Mouse (Mus musculus): ENCODE data around the gene Tshz3.

Tshz3 gene

DNA sequence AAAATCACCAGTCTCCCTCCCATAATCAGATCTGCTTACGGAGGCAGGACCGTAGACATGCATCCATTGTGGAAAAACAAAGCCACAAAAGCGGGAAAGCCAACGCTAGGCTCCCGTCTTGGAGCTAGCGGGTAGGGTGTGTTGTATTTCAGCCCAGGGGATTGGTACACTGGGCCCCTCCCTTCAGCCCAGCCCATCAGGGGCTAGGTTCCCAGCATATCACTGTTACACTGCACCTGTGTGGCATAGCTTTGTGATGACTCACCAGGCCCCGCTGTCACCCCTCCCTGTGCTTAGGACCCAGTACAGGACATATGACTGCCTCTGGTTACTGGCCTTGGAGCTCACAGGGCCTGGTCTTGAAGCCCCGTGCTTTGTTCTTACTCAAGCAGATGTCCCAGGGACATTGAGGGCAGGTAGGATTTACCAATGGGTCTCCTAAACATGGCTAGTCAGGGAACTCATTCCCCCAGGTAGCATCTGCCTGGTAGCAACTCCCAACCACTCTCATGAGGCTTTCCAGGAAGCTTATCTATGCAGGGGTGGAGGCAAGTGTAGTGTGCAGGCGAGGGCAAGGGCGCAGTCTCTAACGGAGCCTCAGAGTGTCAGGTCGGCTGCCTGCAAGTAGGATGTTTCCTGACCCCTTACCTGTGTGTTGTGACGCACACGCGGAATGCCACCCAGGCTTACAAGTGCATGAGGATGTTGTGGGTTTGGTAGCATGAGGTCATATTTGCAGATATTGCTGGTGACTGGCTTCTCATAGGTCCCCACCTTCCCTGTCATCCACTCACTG lies 98.7 kb downstream of the Tshz3 start:
- DNase-seq, result no peak

Measured in kidney, postnatal 10 days (tissue).